Mouse (Mus musculus): ENCODE measurements at regions not wholly inside any gene's neighbourhood (a gene's known extent, or its start where the extent isn't known, plus 50 kb on each side); places are given as distances from the start of the nearest gene placed in this dataset.

- Histone ChIP-seq H3K36me3 (no peaks in the 10 kb centered on the region), H3K27me3 (no peaks in the 10 kb centered on the region), H3K4me2 (no peak overlapping the region), H3K27ac (replicated peaks) (no peak overlapping the region), H3K9ac (no peak overlapping the region), H3K4me1 (replicated peaks) (no peaks in the 10 kb centered on the region), H3K9me3 (no peaks in the 10 kb centered on the region), H3K4me3 (no peak overlapping the region)
- no peak for ATAC-seq (ENCODE audit: low read depth)
- 80% methylated on average over 1 of the region's 1 CpGs for WGBS
Observed at GRCm38 (mm10) chr11:111363363-111363762, 297.4 kb downstream of the Kcnj2 start.

- ATAC-seq (ENCODE audit: low read depth) = no peak
- no peaks in the 10 kb centered on the region for H3K4me1 ChIP-seq (replicated peaks)
- no peaks in the 10 kb centered on the region for H3K27me3 ChIP-seq
- H3K27ac ChIP-seq (replicated peaks) = no peak overlapping the region
- no peaks in the 10 kb centered on the region for H3K36me3 ChIP-seq
- H3K4me3 ChIP-seq = no peak overlapping the region
- no peak overlapping the region for H3K4me2 ChIP-seq
- no peak overlapping the region for H3K9ac ChIP-seq
- H3K9me3 ChIP-seq = no peaks in the 10 kb centered on the region
- 86% methylated on average over 4 of the region's 4 CpGs for WGBS
Observed at GRCm38 (mm10) chr11:111377165-111377564, 311.2 kb downstream of the Kcnj2 start.

- no peak overlapping the region for H3K9ac ChIP-seq
- no peaks in the 10 kb centered on the region for H3K9me3 ChIP-seq
- H3K4me3 ChIP-seq = no peak overlapping the region
- no peak for ATAC-seq (ENCODE audit: low read depth)
- 91% methylated on average over 3 of the region's 3 CpGs for WGBS
- H3K27me3 ChIP-seq = no peaks in the 10 kb centered on the region
- H3K4me1 ChIP-seq (replicated peaks) = no peaks in the 10 kb centered on the region
- H3K36me3 ChIP-seq = no peaks in the 10 kb centered on the region
- no peak overlapping the region for H3K4me2 ChIP-seq
- H3K27ac ChIP-seq (replicated peaks) = no peak overlapping the region
Observed at GRCm38 (mm10) chr11:111379842-111380241, 313.9 kb downstream of the Kcnj2 start.

- Histone ChIP-seq H3K9ac (no peak overlapping the region), H3K4me3 (no peak overlapping the region), H3K36me3 (no peaks in the 10 kb centered on the region), H3K9me3 (no peaks in the 10 kb centered on the region), H3K27me3 (no peaks in the 10 kb centered on the region), H3K27ac (replicated peaks) (no peak overlapping the region), H3K4me2 (no peak overlapping the region), H3K4me1 (replicated peaks) (no peaks in the 10 kb centered on the region)
- ATAC-seq (ENCODE audit: low read depth) = no peak
- WGBS = 93% methylated on average over 1 of the region's 1 CpGs
Observed at GRCm38 (mm10) chr11:111398706-111399105, 332.7 kb downstream of the Kcnj2 start.

- 95% methylated on average over 2 of the region's 2 CpGs for WGBS
- Histone ChIP-seq H3K4me2 (no peak overlapping the region), H3K4me1 (replicated peaks) (no peaks in the 10 kb centered on the region), H3K4me3 (no peak overlapping the region), H3K27ac (replicated peaks) (no peak overlapping the region), H3K27me3 (no peaks in the 10 kb centered on the region), H3K9ac (no peak overlapping the region), H3K9me3 (no peaks in the 10 kb centered on the region), H3K36me3 (no peaks in the 10 kb centered on the region)
- no peak for ATAC-seq (ENCODE audit: low read depth)
Observed at GRCm38 (mm10) chr11:111409266-111409665, 343.3 kb downstream of the Kcnj2 start.

GRCm38 (mm10) chr11:111424871-111425270 lies 358.9 kb downstream of the Kcnj2 start:
- Histone ChIP-seq H3K36me3 (no peaks in the 10 kb centered on the region), H3K27ac (replicated peaks) (no peak overlapping the region), H3K27me3 (no peaks in the 10 kb centered on the region), H3K4me1 (replicated peaks) (no peaks in the 10 kb centered on the region), H3K9ac (no peak overlapping the region), H3K4me3 (no peak overlapping the region), H3K4me2 (no peak overlapping the region), H3K9me3 (no peaks in the 10 kb centered on the region)
- ATAC-seq (ENCODE audit: low read depth) = no peak
- 66% methylated on average over 4 of the region's 4 CpGs for WGBS

- H3K4me1 ChIP-seq (replicated peaks) = no peaks in the 10 kb centered on the region
- H3K27me3 ChIP-seq = no peaks in the 10 kb centered on the region
- H3K27ac ChIP-seq (replicated peaks) = no peak overlapping the region
- no peak for ATAC-seq (ENCODE audit: low read depth)
- no peak overlapping the region for H3K9ac ChIP-seq
- H3K9me3 ChIP-seq = no peaks in the 10 kb centered on the region
- 75% methylated on average over 4 of the region's 4 CpGs for WGBS
- H3K36me3 ChIP-seq = no peaks in the 10 kb centered on the region
- H3K4me2 ChIP-seq = no peak overlapping the region
- H3K4me3 ChIP-seq = no peak overlapping the region
Observed at GRCm38 (mm10) chr11:111426715-111427114, 360.8 kb downstream of the Kcnj2 start.

GRCm38 (mm10) chr11:111442257-111442656 lies 376.3 kb downstream of the Kcnj2 start:
- H3K4me3 ChIP-seq = no peak overlapping the region
- H3K27me3 ChIP-seq = no peaks in the 10 kb centered on the region
- H3K4me1 ChIP-seq (replicated peaks) = no peaks in the 10 kb centered on the region
- no peak overlapping the region for H3K27ac ChIP-seq (replicated peaks)
- H3K9me3 ChIP-seq = no peaks in the 10 kb centered on the region
- H3K4me2 ChIP-seq = no peak overlapping the region
- no peak for ATAC-seq (ENCODE audit: low read depth)
- H3K36me3 ChIP-seq = no peaks in the 10 kb centered on the region
- no peak overlapping the region for H3K9ac ChIP-seq

- Histone ChIP-seq H3K4me2 (no peak overlapping the region), H3K4me3 (no peak overlapping the region), H3K36me3 (no peaks in the 10 kb centered on the region), H3K4me1 (replicated peaks) (no peaks in the 10 kb centered on the region), H3K27ac (replicated peaks) (no peak overlapping the region), H3K27me3 (no peaks in the 10 kb centered on the region), H3K9me3 (no peaks in the 10 kb centered on the region), H3K9ac (no peak overlapping the region)
- ATAC-seq (ENCODE audit: low read depth) = no peak
- 86% methylated on average over 1 of the region's 1 CpGs for WGBS
Observed at GRCm38 (mm10) chr11:111443381-111443780, 377.4 kb downstream of the Kcnj2 start.

- H3K36me3 ChIP-seq = no peaks in the 10 kb centered on the region
- no peak overlapping the region for H3K4me2 ChIP-seq
- ATAC-seq (ENCODE audit: low read depth) = no peak
- no peak overlapping the region for H3K27ac ChIP-seq (replicated peaks)
- H3K9ac ChIP-seq = no peak overlapping the region
- no peaks in the 10 kb centered on the region for H3K27me3 ChIP-seq
- no peaks in the 10 kb centered on the region for H3K4me1 ChIP-seq (replicated peaks)
- no peaks in the 10 kb centered on the region for H3K9me3 ChIP-seq
- no peak overlapping the region for H3K4me3 ChIP-seq
- WGBS = 82% methylated on average over 4 of the region's 4 CpGs
Observed at GRCm38 (mm10) chr11:111444791-111445190, 378.8 kb downstream of the Kcnj2 start.

- no peak overlapping the region for H3K4me3 ChIP-seq
- H3K9ac ChIP-seq = no peak overlapping the region
- H3K4me1 ChIP-seq (replicated peaks) = peaks cover 2% of the 10 kb centered on the region; the same call in 1 of the 2 replicates
- no peaks in the 10 kb centered on the region for H3K27me3 ChIP-seq
- H3K36me3 ChIP-seq = no peaks in the 10 kb centered on the region
- H3K27ac ChIP-seq (replicated peaks) = no peak overlapping the region
- 14% methylated on average over 4 of the region's 4 CpGs for WGBS
- no peak overlapping the region for H3K4me2 ChIP-seq
- H3K9me3 ChIP-seq = no peaks in the 10 kb centered on the region
- no peak for ATAC-seq (ENCODE audit: low read depth)
Observed at GRCm38 (mm10) chr11:111445764-111446163, 379.8 kb downstream of the Kcnj2 start.

- Histone ChIP-seq H3K9me3 (no peaks in the 10 kb centered on the region), H3K9ac (no peak overlapping the region), H3K36me3 (no peaks in the 10 kb centered on the region), H3K4me1 (replicated peaks) (peaks cover 7% of the 10 kb centered on the region; the same call in 1 of the 2 replicates), H3K4me3 (no peak overlapping the region), H3K27ac (replicated peaks) (no peak overlapping the region), H3K4me2 (no peak overlapping the region), H3K27me3 (no peaks in the 10 kb centered on the region)
- no peak for ATAC-seq (ENCODE audit: low read depth)
- 74% methylated on average over 3 of the region's 3 CpGs for WGBS
Observed at GRCm38 (mm10) chr11:111450811-111451494, 385.0 kb downstream of the Kcnj2 start.

GRCm38 (mm10) chr11:111460046-111460445 lies 394.1 kb downstream of the Kcnj2 start:
- Histone ChIP-seq H3K4me3 (no peak overlapping the region), H3K4me2 (no peak overlapping the region), H3K36me3 (no peaks in the 10 kb centered on the region), H3K27ac (replicated peaks) (no peak overlapping the region), H3K27me3 (no peaks in the 10 kb centered on the region), H3K9me3 (no peaks in the 10 kb centered on the region), H3K4me1 (replicated peaks) (no peaks in the 10 kb centered on the region), H3K9ac (no peak overlapping the region)
- ATAC-seq (ENCODE audit: low read depth) = no peak
- WGBS = 92% methylated on average over 10 of the region's 10 CpGs
